ENCODE assay signal across 8 mouse cellular contexts in genomic region chr13:23436231-23436661, GRCm38 (mm10). TPM values are rescaled to one million over a fixed set of nuclear protein-coding genes. Genes with fewer than 3 reads are reported as not detected.
DNase-seq lines count a peak whose midpoint lies in the region; ATAC-seq and TF ChIP-seq lines count a peak whose summit lies in the region.

No protein-coding gene starts in this region.

- no peaks in the 10 kb centered on the region for H3K36me3 ChIP-seq in C2C12 (ENCODE audit: control insufficient read depth, insufficient read depth)
- H3K36me3 ChIP-seq in heart, embryonic 12.5 days, result no peaks in the 10 kb centered on the region
- no peaks in the 10 kb centered on the region for H3K36me3 ChIP-seq in stomach, postnatal 0 days (ENCODE audit: control insufficient read depth, insufficient read depth, low read length)

- no peak for TF ChIP-seq EP300 in stomach, postnatal 0 days (optimal IDR thresholded peaks at IDR 0.05)

- no peak for TF ChIP-seq CTCF in C2C12 (IDR thresholded peaks at IDR 0.05; ENCODE audit: control insufficient read depth, insufficient read depth, insufficient read length)
- TF ChIP-seq CTCF in stomach, postnatal 0 days (IDR thresholded peaks at IDR 0.05; ENCODE audit: low read depth), result no peak

- no peaks in the 10 kb centered on the region for H3K79me2 ChIP-seq in C2C12 (ENCODE audit: control insufficient read depth, insufficient read depth)

- H3K27ac ChIP-seq in heart, embryonic 12.5 days (ENCODE audit: poor library complexity, severe bottlenecking), result no peak overlapping the region
- no peak overlapping the region for H3K27ac ChIP-seq in stomach, postnatal 0 days (replicated peaks)

- H3ac ChIP-seq in C2C12 (ENCODE audit: control insufficient read depth, insufficient read length, low read depth), result no peak overlapping the region

- no peak overlapping the region for H3K9ac ChIP-seq in heart, embryonic 12.5 days
- no peak overlapping the region for H3K9ac ChIP-seq in stomach, postnatal 0 days (ENCODE audit: low read length)

- peak overlapping the region; percentile 72 for H3K4me2 ChIP-seq in heart, embryonic 12.5 days
- H3K4me2 ChIP-seq in stomach, postnatal 0 days (replicated peaks; ENCODE audit: low read depth), result peak overlapping the region; percentile 59

- no peaks in the 10 kb centered on the region for H3K27me3 ChIP-seq in C2C12 (ENCODE audit: control insufficient read depth, insufficient read depth, insufficient read length)
- H3K27me3 ChIP-seq in heart, embryonic 12.5 days (replicated peaks), result no peaks in the 10 kb centered on the region
- no peaks in the 10 kb centered on the region for H3K27me3 ChIP-seq in stomach, postnatal 0 days (ENCODE audit: control insufficient read depth, insufficient read depth, low read length)

- DNase-seq in cerebellum, adult 8-10 months, result peak; percentile 61
- DNase-seq in cerebellum, adult 11-12 months, result no peak
- DNase-seq in c-Kit-positive CD71-positive TER-119-positive erythroid progenitor cells, embryonic 14.5 days (ENCODE audit: low spot score), result peak; percentile 76
- DNase-seq in kidney, postnatal 14 days, result peak; percentile 67
- DNase-seq in lung, postnatal 36 days, result peak; percentile 64
- peak; percentile 43 for DNase-seq in stomach, postnatal 0 days (ENCODE audit: low spot score)

- peak overlapping the region; percentile 33 for H3K4me3 ChIP-seq in C2C12 (ENCODE audit: insufficient read depth, poor library complexity, severe bottlenecking)
- H3K4me3 ChIP-seq in heart, embryonic 12.5 days, result peak overlapping the region; percentile 58
- peak overlapping the region; percentile 40 for H3K4me3 ChIP-seq in stomach, postnatal 0 days (ENCODE audit: low read depth, low read length)

- H3K79me3 ChIP-seq in C2C12 (ENCODE audit: low read depth), result no peaks in the 10 kb centered on the region

- no peaks in the 10 kb centered on the region for H3K9me3 ChIP-seq in heart, embryonic 12.5 days (replicated peaks)
- no peaks in the 10 kb centered on the region for H3K9me3 ChIP-seq in stomach, postnatal 0 days (ENCODE audit: control insufficient read depth, low read length)

- under 1% methylated on average over 11 of the region's 11 CpGs for WGBS in heart, embryonic 12.5 days
- WGBS in stomach, postnatal 0 days, result under 1% methylated on average over 11 of the region's 11 CpGs

- 0 out of 2 replicates have a peak, but pooled peaks cover 7% of the 10 kb centered on the region for H3K4me1 ChIP-seq in heart, embryonic 12.5 days (replicated peaks)
- no peaks in the 10 kb centered on the region; the same call in 1 of the 2 replicates for H3K4me1 ChIP-seq in stomach, postnatal 0 days (replicated peaks; ENCODE audit: control insufficient read depth, insufficient read depth)

- no peak for ATAC-seq in heart, embryonic 12.5 days (ENCODE audit: insufficient number of reproducible peaks, low FRiP score)
- no peak for ATAC-seq in stomach, postnatal 0 days (ENCODE audit: low FRiP score, low TSS enrichment)

TF ChIP-seq in C2C12, 6 proteins besides CTCF, POLR2A, EP300 and RAD21:
- TF ChIP-seq MYOD1 (IDR thresholded peaks at IDR 0.05; ENCODE audit: control insufficient read depth, insufficient read length, low read depth) (no peak), MYOG (IDR thresholded peaks at IDR 0.05; ENCODE audit: control insufficient read depth, extremely low read depth, insufficient read length) (no peak), FOSL1 (IDR thresholded peaks at IDR 0.05; ENCODE audit: insufficient read depth, low read length, poor library complexity, severe bottlenecking) (no peak), CEBPB (IDR thresholded peaks at IDR 0.05; ENCODE audit: low read depth) (no peak), USF1 (IDR thresholded peaks at IDR 0.05; ENCODE audit: low read depth) (no peak), MAX (IDR thresholded peaks at IDR 0.05) (no peak)

RNA-seq across cellular contexts. Expression of gene Abt1, which starts 12.6 kb away (rescaled TPM):
- 11.2 TPM for polyA plus RNA-seq in C2C12 (2012; fragmentation: generic; extraction: Trizol)
- polyA plus RNA-seq in heart, embryonic 12.5 days (2016; fragmentation: Nextera tagmentation; extraction: Ambion mirVana), result 8.1 and 8.9 TPM in 2 replicates
- polyA plus RNA-seq in stomach, postnatal 0 days (2015; fragmentation: Nextera tagmentation; extraction: Ambion mirVana), result 7.1 and 7.4 TPM in 2 replicates

RNA-seq across cellular contexts. Expression of gene Btn1a1, which starts 29.5 kb away (rescaled TPM):
- polyA plus RNA-seq in C2C12 (2012; fragmentation: generic; extraction: Trizol), result not detected
- 2.6 and 2.9 TPM in 2 replicates for polyA plus RNA-seq in heart, embryonic 12.5 days (2016; fragmentation: Nextera tagmentation; extraction: Ambion mirVana)
- polyA plus RNA-seq in stomach, postnatal 0 days (2015; fragmentation: Nextera tagmentation; extraction: Ambion mirVana), result 0.05 TPM in 1 of 2 replicates, not detected in the other

RNA-seq across cellular contexts. Expression of gene Btn2a2, which starts 52.4 kb away (rescaled TPM):
- polyA plus RNA-seq in C2C12 (2012; fragmentation: generic; extraction: Trizol), result 0.07 TPM
- polyA plus RNA-seq in heart, embryonic 12.5 days (2016; fragmentation: Nextera tagmentation; extraction: Ambion mirVana), result 0.45 and 0.58 TPM in 2 replicates
- polyA plus RNA-seq in stomach, postnatal 0 days (2015; fragmentation: Nextera tagmentation; extraction: Ambion mirVana), result 0.04 and 0.07 TPM in 2 replicates
